Mouse (Mus musculus) heart, embryonic 13.5 days (tissue): Measurements from ENCODE around the gene Ubald2. TPM values are rescaled to one million over a fixed set of nuclear protein-coding genes. Genes with fewer than 3 reads are reported as not detected.

Source experiments
- ATAC-seq: fragments of 200-750 bp; cut with Nextera tagmentation; 2 replicates; pipeline ENCODE4 v1.8.0; 2017; ENCODE audit warnings: moderate TSS enrichment; ENCODE audit not compliant: insufficient number of reproducible peaks, low FRiP score, low TSS enrichment; ENCODE audit errors: extremely low read depth
- H3K27ac ChIP-seq: fragments of 300-500 bp; sonication (generic); replicated peaks from 2 replicates; pipeline ENCODE4 v1.5.1; 2015; ENCODE audit warnings: moderate library complexity, mild to moderate bottlenecking, inconsistent platforms
- H3K27me3 ChIP-seq: fragments of 300-500 bp; sonication (generic); replicated peaks from 2 replicates; pipeline ENCODE4 v1.6.1; 2015; ENCODE audit warnings: mild to moderate bottlenecking, inconsistent platforms
- H3K36me3 ChIP-seq: fragments of 300-500 bp; sonication (generic); 2 replicates; pipeline ENCODE4 v1.6.1; 2015; ENCODE audit warnings: mild to moderate bottlenecking, inconsistent platforms
- H3K4me1 ChIP-seq: fragments of 300-500 bp; sonication (generic); 2 replicates; pipeline ENCODE4 v1.6.1; 2015; ENCODE audit warnings: inconsistent platforms
- H3K4me2 ChIP-seq: fragments of 300-500 bp; sonication (generic); 2 replicates; pipeline ENCODE4 v1.6.1; 2015; ENCODE audit warnings: inconsistent platforms, mild to moderate bottlenecking, moderate library complexity
- H3K4me3 ChIP-seq: fragments of 300-500 bp; sonication (generic); 2 replicates; pipeline ENCODE4 v1.5.1; 2015; ENCODE audit warnings: moderate library complexity, mild to moderate bottlenecking, inconsistent platforms
- H3K9ac ChIP-seq: fragments of 300-500 bp; sonication (generic); 2 replicates; pipeline ENCODE4 v1.6.1; 2015; ENCODE audit warnings: inconsistent platforms, mild to moderate bottlenecking, moderate library complexity
- H3K9me3 ChIP-seq: fragments of 300-500 bp; sonication (generic); 2 replicates; pipeline ENCODE4 v1.6.1; 2016; ENCODE audit warnings: inconsistent platforms
- WGBS: fragments of 180-500 bp; shearing (Covaris S2); methylation state at CpG from one replicate; pipeline ENCODE4 v1.1.7; 2015; ENCODE audit warnings: mixed read lengths; 5-methylcytosine and 5-hydroxymethylcytosine counted together
- polyA plus RNA-seq: library from polyadenylated mRNA; unstranded; fragments of >200 nt; fragmentation: Nextera tagmentation; extraction: Ambion mirVana; gene quantifications from 2 replicates; pipeline ENCODE4 v1.2.1, GENCODE M21; 2015

The Ubald2 gene
- polyA plus RNA-seq, 1 experiment from 2014 or later = 32.3 TPM

DNA sequence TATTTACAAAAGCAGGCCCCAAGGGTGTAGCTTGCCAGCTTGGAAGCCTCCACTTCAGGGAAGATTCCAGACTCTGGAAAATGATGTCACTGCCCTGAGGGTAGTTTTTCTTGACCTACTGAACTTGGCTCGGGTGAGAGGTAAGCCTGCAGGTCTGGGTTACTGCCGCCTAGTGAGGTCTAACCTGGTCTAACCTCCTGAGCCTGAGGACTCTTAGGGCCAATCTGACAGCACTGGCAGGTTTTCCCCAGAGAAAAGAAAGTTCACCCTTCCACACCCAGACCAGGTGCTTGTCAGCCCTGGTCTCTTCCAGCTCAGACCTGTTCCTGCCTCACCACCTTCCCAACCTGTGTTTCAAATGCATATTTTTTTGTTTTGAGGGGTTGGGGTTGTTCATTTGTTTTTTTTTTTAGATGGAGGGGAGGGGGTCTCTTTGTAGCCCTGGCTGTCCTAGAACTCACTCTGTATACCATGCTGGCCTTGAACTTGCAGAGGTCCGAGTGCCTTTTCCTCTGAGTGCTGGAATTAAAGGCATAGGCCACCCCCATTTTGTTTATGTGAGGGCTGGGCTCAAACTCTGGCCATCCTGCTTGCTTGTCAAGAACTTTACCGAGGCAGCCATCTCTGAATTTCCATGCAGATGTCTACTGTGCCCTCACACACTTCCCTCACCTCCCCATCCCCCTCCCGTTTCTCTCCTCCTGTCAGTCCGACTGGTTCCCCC is 6.9 kb upstream of the Ubald2 start:
- H3K36me3 ChIP-seq = no peaks in the 10 kb centered on the region
- H3K27me3 ChIP-seq = no peaks in the 10 kb centered on the region
- no peak overlapping the region for H3K4me2 ChIP-seq
- 74% methylated on average over 6 of the region's 6 CpGs for WGBS
- no peak overlapping the region for H3K9ac ChIP-seq
- H3K27ac ChIP-seq = no peak overlapping the region
- H3K9me3 ChIP-seq = no peaks in the 10 kb centered on the region
- ATAC-seq = no peak
- no peak overlapping the region for H3K4me3 ChIP-seq
- H3K4me1 ChIP-seq = peaks cover 44% of the 10 kb centered on the region

DNA sequence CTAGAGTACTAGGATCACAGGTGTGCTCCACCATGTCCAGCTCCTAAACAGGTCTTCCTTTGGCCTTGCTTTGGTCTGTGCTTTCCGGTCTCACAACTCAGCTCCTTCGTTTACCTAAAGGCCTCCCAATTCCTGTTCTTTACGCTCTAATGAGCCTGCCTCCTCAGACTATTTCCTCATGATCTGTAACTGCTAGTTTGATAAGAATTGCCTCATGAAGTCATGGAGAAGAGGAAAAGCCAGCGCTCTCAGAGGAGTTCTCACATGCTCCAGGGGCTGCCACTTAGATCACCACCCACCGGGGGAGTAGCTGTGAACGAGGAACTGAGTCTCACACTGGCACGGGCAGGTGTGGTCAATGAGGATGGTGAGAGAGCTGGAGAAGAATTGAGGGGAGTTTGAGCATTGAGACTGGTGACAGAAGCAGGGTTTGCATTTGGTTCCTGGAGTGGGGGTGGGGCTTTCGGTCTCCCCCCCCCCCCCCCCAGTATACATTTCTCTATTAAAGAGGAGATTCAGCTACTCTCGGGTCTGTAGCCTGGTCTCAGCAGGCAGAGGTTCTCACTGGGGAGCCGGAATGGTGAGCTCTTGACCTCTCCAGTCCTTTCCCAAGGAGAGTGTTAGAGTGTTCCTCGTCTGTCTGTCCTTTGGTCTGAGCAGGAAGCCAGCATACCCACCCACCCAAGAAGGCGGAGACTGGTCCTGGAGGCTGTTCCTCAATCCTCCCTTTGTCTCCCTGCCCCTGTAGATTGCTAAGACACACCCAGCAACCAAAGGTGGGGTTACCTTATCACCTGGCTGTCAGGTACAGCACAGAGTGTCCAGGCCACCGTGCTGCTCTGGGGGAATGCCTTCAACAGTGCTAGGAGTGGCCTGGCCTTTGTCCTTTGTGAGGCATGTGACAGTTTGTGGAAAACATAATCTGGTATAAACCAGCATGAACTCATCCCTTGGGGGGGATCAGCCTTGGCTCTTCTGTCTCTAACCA is 4.7 kb upstream of the Ubald2 start:
- no peaks in the 10 kb centered on the region for H3K9me3 ChIP-seq
- H3K36me3 ChIP-seq = no peaks in the 10 kb centered on the region
- 29% methylated on average over 13 of the region's 13 CpGs for WGBS
- H3K27me3 ChIP-seq = no peaks in the 10 kb centered on the region
- no peak overlapping the region for H3K4me2 ChIP-seq
- no peak overlapping the region for H3K27ac ChIP-seq
- H3K9ac ChIP-seq = peak overlapping the region; percentile 16; the same call in 1 of the 2 replicates
- H3K4me1 ChIP-seq = peaks cover 45% of the 10 kb centered on the region
- ATAC-seq = no peak
- H3K4me3 ChIP-seq = no peak overlapping the region

DNA sequence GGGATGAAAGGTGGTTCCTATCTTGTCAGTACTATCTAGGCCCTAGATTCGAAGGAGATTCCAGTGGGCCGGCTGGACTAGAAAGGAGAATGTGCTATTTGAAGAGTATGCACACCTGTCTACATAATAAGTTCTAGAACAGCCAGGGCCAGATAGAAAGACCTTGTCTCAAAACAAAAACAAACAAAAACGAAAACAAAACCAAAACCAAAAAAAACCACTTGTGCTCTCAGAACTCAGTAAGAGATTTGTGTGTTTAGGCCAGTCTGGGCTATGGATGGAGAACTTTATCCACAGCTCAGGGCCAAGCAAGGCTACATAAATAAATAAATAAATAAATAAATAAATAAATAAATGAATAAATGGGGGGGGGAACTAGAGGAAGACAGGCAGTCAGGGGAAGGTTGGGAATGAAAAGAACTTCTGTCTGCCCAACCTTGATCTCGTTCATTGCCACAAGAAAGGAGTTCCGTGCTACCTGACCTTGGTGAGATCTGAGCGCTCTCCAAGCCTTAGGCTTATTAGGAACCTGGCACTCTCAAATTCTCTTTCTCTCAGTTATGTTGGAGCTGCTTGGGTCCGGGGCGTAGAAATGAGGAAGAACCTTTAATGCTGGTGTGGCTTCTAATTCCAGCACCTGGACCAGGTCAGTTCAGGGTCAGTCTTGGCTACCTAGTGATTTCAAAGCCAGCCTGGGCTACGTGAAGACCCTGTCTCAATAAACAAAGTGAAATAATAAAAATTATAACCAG is 3.9 kb upstream of the Ubald2 start:
- no peak overlapping the region for H3K9ac ChIP-seq
- no peak overlapping the region for H3K4me3 ChIP-seq
- no peaks in the 10 kb centered on the region for H3K9me3 ChIP-seq
- no peaks in the 10 kb centered on the region for H3K27me3 ChIP-seq
- no peak overlapping the region for H3K27ac ChIP-seq
- WGBS = 77% methylated on average over 9 of the region's 9 CpGs
- peaks cover 38% of the 10 kb centered on the region for H3K4me1 ChIP-seq
- no peak for ATAC-seq
- no peak overlapping the region for H3K4me2 ChIP-seq
- H3K36me3 ChIP-seq = no peaks in the 10 kb centered on the region

DNA sequence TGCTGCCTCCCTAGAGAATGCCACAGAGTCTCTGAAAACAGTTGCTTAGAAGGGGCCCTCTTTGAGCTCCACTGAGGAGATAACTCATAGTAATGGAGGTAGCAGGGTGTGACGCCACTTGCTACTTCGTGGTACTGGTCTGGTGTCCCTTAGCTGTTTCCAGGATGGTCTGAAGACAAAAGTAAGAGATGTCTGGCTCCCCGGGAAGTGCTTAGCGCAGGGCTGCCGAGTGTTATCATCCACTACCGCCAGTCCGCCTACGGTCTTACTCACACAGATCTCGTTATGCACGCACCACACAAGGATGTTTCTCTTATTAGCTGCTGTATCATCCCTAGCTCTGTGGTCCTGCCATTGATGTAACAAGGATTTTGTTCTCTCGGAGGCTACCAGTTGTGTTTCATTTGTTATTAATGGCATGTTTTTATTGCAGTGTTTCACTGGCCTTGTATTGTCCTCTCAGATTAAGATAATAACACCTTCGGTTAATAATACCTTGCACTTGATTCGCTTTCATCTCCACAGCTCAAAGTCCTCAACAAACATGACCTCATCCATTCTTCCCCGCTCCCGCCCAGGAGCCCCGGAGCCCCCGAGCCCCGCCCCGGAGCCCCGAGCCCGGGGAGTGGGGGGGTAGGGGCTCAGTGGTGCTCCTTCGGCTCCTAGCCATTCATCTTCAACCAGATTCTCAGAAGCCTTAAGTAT is 3.0 kb upstream of the Ubald2 start:
- WGBS = 21% methylated on average over 22 of the region's 22 CpGs
- Histone ChIP-seq H3K9ac (peak overlapping the region; percentile 58; the same call in 1 of the 2 replicates), H3K9me3 (no peaks in the 10 kb centered on the region), H3K36me3 (peaks cover 5% of the 10 kb centered on the region), H3K4me3 (peak overlapping the region; percentile 10; the same call in 1 of the 2 replicates), H3K4me2 (peak overlapping the region; percentile 53), H3K27ac (no peak overlapping the region), H3K4me1 (peaks cover 44% of the 10 kb centered on the region), H3K27me3 (no peaks in the 10 kb centered on the region)
- no peak for ATAC-seq

DNA sequence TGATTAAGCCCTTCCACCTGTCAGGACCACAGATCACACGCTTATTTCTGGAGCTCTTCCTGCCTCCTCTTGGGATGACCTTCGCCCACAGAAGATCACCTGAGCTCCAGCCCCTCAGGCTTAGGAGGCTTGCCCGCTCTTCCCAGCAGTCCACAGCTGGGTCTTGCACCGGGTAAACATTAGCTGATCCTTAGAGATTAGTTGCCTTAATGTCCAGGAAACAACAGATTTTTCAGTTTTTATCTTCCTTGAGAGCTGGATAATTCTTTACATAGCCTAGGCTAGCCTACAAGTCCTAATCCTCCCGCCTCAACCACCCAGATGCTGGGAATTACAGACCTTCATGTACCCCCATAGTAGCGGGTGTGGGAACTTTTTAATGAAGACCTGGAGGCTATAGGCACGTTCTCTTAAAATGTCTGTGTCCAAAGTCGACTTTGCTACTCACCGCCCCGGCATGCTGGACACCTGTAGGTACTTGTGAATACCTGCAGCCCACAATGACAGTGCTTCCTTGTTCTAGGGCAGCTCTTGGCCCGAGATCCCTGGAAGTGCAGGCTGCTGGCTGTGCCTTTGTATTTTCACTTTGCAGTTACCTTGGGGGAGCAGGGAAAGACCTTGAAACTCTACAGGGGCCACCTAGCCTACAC is 2.3 kb upstream of the Ubald2 start:
- no peaks in the 10 kb centered on the region for H3K9me3 ChIP-seq
- H3K36me3 ChIP-seq = peaks cover 11% of the 10 kb centered on the region
- peak overlapping the region; percentile 53 for H3K4me2 ChIP-seq
- 49% methylated on average over 11 of the region's 11 CpGs for WGBS
- peak overlapping the region; percentile 47; the same call in 1 of the 2 replicates for H3K9ac ChIP-seq
- no peak for ATAC-seq
- H3K27ac ChIP-seq = no peak overlapping the region
- no peaks in the 10 kb centered on the region for H3K27me3 ChIP-seq
- H3K4me3 ChIP-seq = peak overlapping the region; percentile 10; the same call in 1 of the 2 replicates
- peaks cover 51% of the 10 kb centered on the region for H3K4me1 ChIP-seq

DNA sequence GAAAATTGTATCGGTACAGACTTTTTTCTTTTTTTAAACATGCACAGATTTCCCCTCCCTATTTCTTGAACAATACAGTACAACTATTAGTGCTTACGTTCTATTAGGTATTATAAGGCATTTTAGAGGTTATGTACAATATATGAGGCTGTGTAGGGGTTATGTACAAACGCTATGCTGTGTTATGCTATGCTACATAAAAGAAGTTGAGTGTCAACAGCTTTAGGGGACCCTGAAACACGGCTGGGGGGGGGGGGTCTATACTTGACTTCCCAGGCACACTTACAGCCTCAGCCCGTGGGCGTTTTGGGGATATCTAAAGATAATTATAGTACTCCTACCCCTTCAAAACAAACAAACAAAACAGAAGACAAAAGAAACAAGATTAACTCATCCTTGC is 1.8 kb upstream of the Ubald2 start:
- H3K9ac ChIP-seq = no peak overlapping the region
- H3K4me3 ChIP-seq = no peak overlapping the region
- no peak for ATAC-seq
- H3K9me3 ChIP-seq = no peaks in the 10 kb centered on the region
- H3K4me1 ChIP-seq = peaks cover 57% of the 10 kb centered on the region
- WGBS = 54% methylated on average over 6 of the region's 6 CpGs
- peaks cover 17% of the 10 kb centered on the region for H3K36me3 ChIP-seq
- no peak overlapping the region for H3K27ac ChIP-seq
- H3K4me2 ChIP-seq = no peak overlapping the region
- H3K27me3 ChIP-seq = no peaks in the 10 kb centered on the region

DNA sequence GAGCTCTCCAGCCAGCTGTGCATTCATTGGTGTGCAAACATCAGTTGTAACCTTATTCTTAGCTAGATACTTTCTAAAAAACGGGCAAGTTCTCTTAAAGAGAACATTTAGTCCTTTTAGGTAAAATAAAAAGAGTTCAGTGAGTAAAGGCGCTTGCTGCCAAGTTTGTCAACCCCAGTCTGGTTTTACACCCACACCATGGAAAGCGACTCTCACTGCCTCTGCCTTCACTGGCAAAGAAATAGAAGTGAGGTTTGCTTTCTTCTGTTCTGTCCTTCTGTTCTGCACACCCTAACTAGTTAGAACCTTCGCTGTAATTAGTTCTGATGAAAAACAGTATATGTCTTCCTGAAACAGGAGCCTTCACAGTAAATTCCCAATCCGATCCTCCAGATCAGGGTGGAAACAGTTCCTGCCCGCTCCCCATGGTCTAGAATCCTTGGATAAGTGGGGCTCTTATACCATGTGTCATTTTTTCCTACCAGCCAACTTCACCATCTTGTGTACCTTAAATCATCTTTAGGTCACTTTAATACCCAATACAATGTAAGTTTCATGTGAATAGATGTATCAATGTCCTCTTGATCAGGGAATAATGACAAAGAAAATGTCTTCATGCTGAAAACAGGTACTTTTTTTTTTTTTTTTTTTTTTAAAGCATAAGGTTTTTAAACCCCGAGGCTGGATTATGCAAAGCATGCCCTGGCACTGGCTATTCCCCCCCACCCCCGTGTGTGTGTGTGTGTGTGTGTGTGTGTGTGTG is 1.1 kb upstream of the Ubald2 start:
- Histone ChIP-seq H3K9ac (no peak overlapping the region), H3K9me3 (no peaks in the 10 kb centered on the region), H3K27me3 (no peaks in the 10 kb centered on the region), H3K4me2 (peak overlapping the region; percentile 88), H3K27ac (peak overlapping the region; percentile 70), H3K4me1 (peaks cover 63% of the 10 kb centered on the region), H3K4me3 (no peak overlapping the region), H3K36me3 (peaks cover 24% of the 10 kb centered on the region)
- no peak for ATAC-seq
- 62% methylated on average over 8 of the region's 8 CpGs for WGBS

DNA sequence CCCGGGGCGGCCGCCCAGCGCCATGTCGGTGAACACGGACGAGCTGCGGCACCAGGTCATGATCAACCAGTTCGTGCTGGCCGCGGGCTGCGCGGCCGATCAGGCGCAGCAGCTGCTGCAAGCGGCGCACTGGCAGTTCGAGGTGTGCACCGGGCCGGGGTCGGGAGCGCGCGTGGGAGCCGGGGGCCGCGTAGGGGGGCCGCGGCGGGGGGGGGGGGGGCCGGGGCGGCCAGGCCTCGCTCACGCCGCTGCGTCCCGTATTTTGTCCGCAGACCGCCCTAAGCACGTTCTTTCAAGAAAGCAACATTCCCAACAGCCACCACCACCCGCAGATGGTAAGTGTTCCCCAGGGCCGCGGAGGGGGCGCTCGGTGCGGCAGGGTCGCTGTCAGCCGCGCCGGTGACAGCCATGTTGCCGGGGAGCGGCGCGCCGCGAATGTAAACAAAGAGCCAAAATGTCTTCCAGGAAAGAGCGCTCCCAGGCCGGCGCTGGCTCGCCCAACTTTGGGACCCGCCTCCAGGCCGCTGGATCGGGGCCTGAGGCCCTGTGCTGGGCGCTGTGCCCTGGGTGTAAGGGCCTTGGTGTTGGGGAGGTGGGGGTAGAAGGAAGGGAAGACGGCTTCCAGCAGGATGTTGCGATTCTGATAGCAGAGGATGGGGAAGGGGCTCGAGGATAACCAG is 533 bp downstream of the Ubald2 start:
- Histone ChIP-seq H3K9ac (peak overlapping the region; percentile 96), H3K27me3 (no peaks in the 10 kb centered on the region), H3K4me3 (peak overlapping the region; percentile 91), H3K9me3 (no peaks in the 10 kb centered on the region), H3K4me1 (peaks cover 55% of the 10 kb centered on the region), H3K4me2 (peak overlapping the region; percentile 88), H3K36me3 (peaks cover 32% of the 10 kb centered on the region), H3K27ac (peak overlapping the region; percentile 94)
- WGBS = under 1% methylated on average over 40 of the region's 67 CpGs
- no peak for ATAC-seq

DNA sequence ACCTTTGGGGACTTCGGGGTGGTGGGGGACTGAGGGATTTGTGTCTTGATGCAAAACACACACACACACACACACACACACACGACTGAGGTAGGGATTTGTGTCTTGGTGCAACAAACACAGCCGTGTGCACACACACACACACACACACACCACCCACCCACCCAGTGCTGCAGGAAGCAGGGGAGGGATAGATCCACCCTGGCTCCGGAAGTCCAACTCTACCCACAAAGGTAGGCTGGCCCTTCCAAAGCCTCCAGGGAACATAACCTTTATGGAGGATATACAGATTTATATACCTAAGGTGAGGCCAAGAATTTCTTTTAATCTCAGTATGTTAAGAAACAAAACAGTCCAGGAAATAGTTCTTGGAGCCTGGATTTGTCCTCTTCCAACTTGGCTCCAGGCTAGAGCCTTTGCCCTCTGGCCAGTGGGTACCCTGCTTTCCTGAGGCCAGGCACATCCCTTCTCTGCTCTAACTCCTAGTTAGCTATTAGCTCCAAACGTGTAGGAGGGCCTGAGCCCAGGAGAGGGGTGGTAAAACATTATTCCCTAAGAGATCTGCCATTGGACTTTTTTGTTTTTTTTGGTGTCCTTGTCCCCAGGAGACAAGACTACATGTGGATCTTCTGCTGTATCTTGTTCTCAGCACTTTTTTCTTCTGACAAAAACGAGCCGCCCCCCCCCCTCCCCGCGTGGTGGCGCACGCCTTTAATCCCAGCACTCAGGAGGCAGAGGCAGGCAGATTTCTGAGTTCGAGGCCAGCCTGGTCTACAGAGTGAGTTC is 1.3 kb downstream of the Ubald2 start:
- no peak for ATAC-seq
- peaks cover 56% of the 10 kb centered on the region for H3K4me1 ChIP-seq
- peaks cover 37% of the 10 kb centered on the region for H3K36me3 ChIP-seq
- 40% methylated on average over 12 of the region's 12 CpGs for WGBS
- H3K9me3 ChIP-seq = no peaks in the 10 kb centered on the region
- peak overlapping the region; percentile 91 for H3K4me3 ChIP-seq
- H3K27me3 ChIP-seq = no peaks in the 10 kb centered on the region
- peak overlapping the region; percentile 96 for H3K9ac ChIP-seq
- H3K27ac ChIP-seq = peak overlapping the region; percentile 94
- H3K4me2 ChIP-seq = peak overlapping the region; percentile 88
